Mouse (Mus musculus) layer of hippocampus, adult 9-10 months (tissue): ENCODE measurements around the gene Irf1.

ENCODE experiments used
- DNase-seq: peaks from one replicate; pipeline ENCODE4 v3.0.0; 2022; ENCODE audit warnings: low spot score

Gene Irf1

GRCm38 (mm10) chr11:53783288-53783687, 13.5 kb downstream of the Irf1 start:
- no peak for DNase-seq

- no peak for DNase-seq
Observed at GRCm38 (mm10) chr11:53785311-53785936, 15.6 kb downstream of the Irf1 start.

GRCm38 (mm10) chr11:53786058-53787031, 16.5 kb downstream of the Irf1 start:
- no peak for DNase-seq

- DNase-seq = no peak
Observed at GRCm38 (mm10) chr11:53788196-53788595, 18.4 kb downstream of the Irf1 start.

GRCm38 (mm10) chr11:53789277-53789676, 19.5 kb downstream of the Irf1 start:
- no peak for DNase-seq

- DNase-seq = no peak
Observed at GRCm38 (mm10) chr11:53792986-53793385, 23.2 kb downstream of the Irf1 start.

- no peak for DNase-seq
Observed at GRCm38 (mm10) chr11:53794015-53794414, 24.2 kb downstream of the Irf1 start.

- DNase-seq = no peak
Observed at GRCm38 (mm10) chr11:53794671-53795557, 25.1 kb downstream of the Irf1 start.

GRCm38 (mm10) chr11:53795813-53796212, 26.0 kb downstream of the Irf1 start:
- no peak for DNase-seq

- DNase-seq = no peak
Observed at GRCm38 (mm10) chr11:53796409-53797151, 26.8 kb downstream of the Irf1 start.

GRCm38 (mm10) chr11:53797386-53797920, 27.6 kb downstream of the Irf1 start:
- DNase-seq = no peak

- no peak for DNase-seq
Observed at GRCm38 (mm10) chr11:53798041-53798711, 28.4 kb downstream of the Irf1 start.

- no peak for DNase-seq
Observed at GRCm38 (mm10) chr11:53800036-53800435, 30.2 kb downstream of the Irf1 start.

- no peak for DNase-seq
Observed at GRCm38 (mm10) chr11:53800975-53801374, 31.2 kb downstream of the Irf1 start.

- DNase-seq = no peak
Observed at GRCm38 (mm10) chr11:53803093-53803492, 33.3 kb downstream of the Irf1 start.

GRCm38 (mm10) chr11:53803494-53803893, 33.7 kb downstream of the Irf1 start:
- no peak for DNase-seq

- no peak for DNase-seq
Observed at GRCm38 (mm10) chr11:53804569-53805344, 34.9 kb downstream of the Irf1 start.

GRCm38 (mm10) chr11:53805786-53806185, 36.0 kb downstream of the Irf1 start:
- DNase-seq = no peak

- DNase-seq = no peak
Observed at GRCm38 (mm10) chr11:53809354-53809753, 39.5 kb downstream of the Irf1 start.

GRCm38 (mm10) chr11:53810156-53810555, 40.3 kb downstream of the Irf1 start:
- no peak for DNase-seq
